Mouse (Mus musculus) MEL (cell line): ENCODE measurements around the gene Znrf1.

Source experiments
- BHLHE40 ChIP-seq: IDR thresholded peaks from 2 replicates; pipeline ENCODE4 v1.6.1; 2012; ENCODE audit warnings: low read depth, mild to moderate bottlenecking, inconsistent platforms, low read length, improper control_type of control experiment, borderline replicate concordance
- E2F4 ChIP-seq: IDR thresholded peaks from 2 replicates; pipeline ENCODE4 v1.6.1; 2011; ENCODE audit warnings: low read depth, low read length, improper control_type of control experiment, borderline replicate concordance
- MEF2A ChIP-seq: IDR thresholded peaks from 2 replicates; pipeline ENCODE4 v1.6.1; 2014; ENCODE audit warnings: low read depth, mild to moderate bottlenecking, inconsistent platforms, low read length, improper control_type of control experiment; ENCODE audit not compliant: poor library complexity, insufficient replicate concordance, severe bottlenecking; ENCODE audit errors: extremely low read depth
- POLR2A ChIP-seq, 2 experiments: IDR thresholded peaks; 2 replicates each; pipeline ENCODE4 v1.6.1; 2011 to 2012; ENCODE audit warnings: low read length in 2 of 2, mild to moderate bottlenecking in 2 of 2, control low read depth in 1 of 2, improper control_type of control experiment in 1 of 2, low read depth in 1 of 2, moderate library complexity in 1 of 2; ENCODE audit not compliant: control insufficient read depth in 1 of 2, insufficient read depth in 1 of 2, poor library complexity in 1 of 2
- RAD21 ChIP-seq: IDR thresholded peaks from 2 replicates; pipeline ENCODE4 v1.6.1; 2011; ENCODE audit warnings: mild to moderate bottlenecking, low read depth, low read length, improper control_type of control experiment

DNA sequence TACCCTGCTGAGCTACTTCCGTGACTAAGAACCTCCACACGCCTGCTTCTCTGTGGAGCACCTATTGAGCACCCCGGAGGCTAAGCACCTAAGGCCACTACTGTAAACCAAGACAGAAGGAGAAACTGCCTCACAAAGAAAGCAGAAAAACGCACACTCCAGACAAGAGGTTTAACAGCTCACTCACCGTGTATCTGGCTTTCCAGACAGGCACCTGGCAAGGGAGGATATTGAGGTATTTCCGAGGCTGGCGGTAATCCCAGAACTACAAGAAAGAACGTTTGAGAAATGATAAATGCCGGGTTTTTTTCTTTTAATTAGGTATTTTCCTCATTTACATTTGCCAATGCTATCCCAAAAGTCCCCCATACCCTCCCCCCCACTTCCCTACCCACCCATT lies 43.4 kb upstream of the Znrf1 start:
- no peak for TF ChIP-seq POLR2A (IDR thresholded peaks at IDR 0.05; ENCODE audit: control insufficient read depth in 1 of 2, insufficient read depth in 1 of 2, low read depth in 1 of 2, low read length in 2 of 2, poor library complexity in 1 of 2)
- TF ChIP-seq MEF2A, result no peak
- TF ChIP-seq BHLHE40, result no peak
- no peak for TF ChIP-seq E2F4
- no peak for TF ChIP-seq RAD21
